Mouse (Mus musculus): Measurements from ENCODE around the gene Olfr1287.

The Olfr1287 gene

DNA sequence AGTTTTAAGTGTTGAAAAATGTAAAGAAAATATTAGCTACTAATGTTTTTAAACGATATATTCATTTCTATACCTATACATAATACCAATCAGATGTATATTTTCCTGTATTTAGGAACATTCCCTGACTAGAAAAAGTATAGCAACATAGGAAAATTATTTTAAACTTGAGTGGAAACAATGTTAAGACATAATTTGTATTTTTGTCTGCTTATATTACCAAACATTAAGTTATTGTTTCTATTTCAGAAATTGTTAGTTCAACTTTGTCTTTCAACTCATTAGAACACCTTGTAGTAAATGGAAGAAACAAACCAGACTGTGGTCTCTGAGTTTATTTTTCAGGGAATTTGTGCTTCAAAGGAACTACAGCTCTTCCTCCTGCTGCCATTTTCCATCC lies at the start of gene Olfr1287:
Gene Olfr1287 (plus strand): TSS at position 301 of the 400 bp plus-strand sequence.
- DNase-seq (ENCODE audit: low read depth, low spot score) = no peak

GRCm38 (mm10) chr2:111422931-111423330 lies 26.0 kb upstream of the Olfr1287 start, which contains the start of gene Olfr1286:
Olfr1286 (minus strand) TSS chr2:111423115.
- peak; percentile 2 for DNase-seq (ENCODE audit: low read depth, low spot score)

GRCm38 (mm10) chr2:111473801-111474200 lies 24.9 kb downstream of the Olfr1287 start, which contains the start of gene Olfr1288:
Olfr1288 (plus strand) TSS chr2:111474101.
- no peak for DNase-seq (ENCODE audit: low read depth, low spot score)

DNA sequence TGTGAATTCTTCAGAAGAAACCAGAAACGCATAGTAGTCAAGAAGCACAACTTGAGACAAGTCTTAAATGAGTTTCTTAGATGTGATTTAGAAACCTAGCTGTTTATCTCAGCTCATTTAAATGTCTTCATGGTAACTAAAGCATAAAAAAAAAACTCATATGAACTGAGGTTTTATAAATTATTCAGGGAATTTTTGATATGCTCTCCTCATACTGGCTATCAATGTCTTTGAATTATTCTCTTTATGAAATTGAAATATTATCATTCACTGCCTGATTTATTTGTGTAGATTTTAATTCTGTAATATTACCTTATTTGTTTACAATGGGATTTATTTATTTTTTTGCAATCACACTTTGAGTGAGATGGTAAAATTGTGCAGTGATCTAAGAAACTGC lies 31.6 kb downstream of the Olfr1287 start, which contains the start of gene Olfr1289:
Gene Olfr1289 (plus strand): TSS at position 301 of the 400 bp plus-strand sequence.
- no peak for DNase-seq (ENCODE audit: low read depth, low spot score)

GRCm38 (mm10) chr2:111493729-111494128 lies 44.8 kb downstream of the Olfr1287 start, which contains the start of gene Olfr1290:
Olfr1290 (minus strand) TSS chr2:111493829.
- no peak for DNase-seq (ENCODE audit: low read depth, low spot score)

- DNase-seq (ENCODE audit: low read depth, low spot score) = no peak
Observed at GRCm38 (mm10) chr2:111496880-111497279, 47.9 kb downstream of the Olfr1287 start, which contains the start of gene Olfr1291-ps1. Olfr1291-ps1 (plus strand) TSS chr2:111497180.

Data from brain, adult 2 months (tissue).